Mouse (Mus musculus) cerebellum, postnatal 25 days (tissue): ENCODE results near the gene Clec18a.
A peak's percentile ranks its signal among the peaks of the same experiment; 100 is the strongest.
"Not testable (repeated sequence)": the region's sequence is repeated elsewhere in the genome, so short reads cannot be mapped to it uniquely, and the experiment has no call there.

Source experiments
- DNase-seq, 2 experiments: peaks; one replicate each; pipeline ENCODE4 v3.0.0; 2021; ENCODE audit warnings: mixed read lengths in 2 of 2

Gene Clec18a

DNA sequence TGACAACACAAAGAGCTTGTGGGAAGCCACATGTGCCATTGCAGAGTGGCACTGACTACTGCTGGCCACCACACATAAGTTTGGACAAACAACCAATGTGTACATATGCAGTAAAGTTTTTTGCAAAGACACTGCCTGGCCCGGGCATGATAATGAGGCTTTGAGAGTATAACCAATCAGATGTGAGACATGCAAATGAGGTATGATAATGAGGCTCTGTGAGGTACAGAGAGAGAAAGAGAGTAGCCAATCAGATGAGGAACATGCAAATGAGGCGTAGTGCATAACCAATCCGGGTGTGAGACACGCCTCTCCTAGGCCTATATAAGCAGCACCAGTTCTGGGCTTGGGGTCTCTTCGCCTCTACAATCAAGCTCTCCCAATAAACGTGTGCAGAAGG lies at the start of gene Clec18a:
Gene Clec18a, minus strand, starts transcription at position 101 of the 400 bp plus-strand sequence.
- not testable (repeated sequence) for DNase-seq

GRCm38 (mm10) chr8:111130756-111131155 lies 38.5 kb upstream of the Clec18a start:
- DNase-seq: no peak

DNA sequence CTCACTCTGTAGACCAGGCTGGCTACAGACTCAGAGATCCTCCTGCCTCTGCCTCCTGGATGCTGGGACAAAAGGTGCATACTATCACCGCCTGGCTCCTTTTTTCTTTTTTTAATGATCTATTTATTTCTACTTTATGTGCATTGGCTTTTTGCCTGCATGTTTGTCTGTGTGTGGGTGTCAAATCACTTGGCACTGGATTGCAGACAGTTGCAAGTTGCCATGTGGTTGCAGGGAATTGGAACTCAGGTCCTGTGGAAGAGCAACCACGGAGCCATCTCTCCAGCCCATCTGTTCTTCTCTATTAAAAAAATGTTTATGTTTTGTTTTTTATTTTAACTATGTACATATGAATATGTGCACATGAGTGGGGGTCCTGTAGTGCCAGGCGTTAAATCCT lies 27.3 kb upstream of the Clec18a start:
- no peak for DNase-seq

- DNase-seq: no peak
Measured at GRCm38 (mm10) chr8:111114891-111115290, 22.7 kb upstream of the Clec18a start.

DNA sequence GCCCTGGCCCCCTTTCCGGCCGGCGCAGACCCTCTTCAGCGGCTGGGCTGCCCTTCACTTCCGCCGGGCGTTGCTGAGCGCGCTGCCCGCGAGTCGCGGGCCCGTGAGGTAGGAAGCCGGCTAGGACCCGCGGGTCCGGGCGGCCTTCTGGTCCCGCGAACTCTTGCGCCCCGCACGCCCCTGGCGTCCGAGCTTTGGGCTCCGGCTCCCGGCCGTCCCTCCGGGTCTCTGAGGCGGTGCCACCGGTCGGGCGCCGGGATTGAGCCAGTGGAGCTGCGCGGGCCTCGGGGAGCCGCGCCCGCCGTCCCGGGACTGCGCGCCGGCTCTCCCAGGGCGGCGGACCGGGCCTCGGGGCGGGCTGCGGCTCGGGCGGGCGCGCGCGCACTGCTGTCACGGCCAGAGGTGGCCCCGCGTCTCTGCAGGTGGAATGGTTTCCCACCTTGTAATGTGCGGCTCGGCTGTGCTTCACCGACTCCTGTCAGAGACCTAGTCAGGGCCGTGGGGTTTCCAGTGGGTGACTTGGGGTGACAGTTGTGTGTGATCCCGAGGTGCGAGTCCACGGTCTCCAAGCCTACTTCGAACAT lies 2.6 kb upstream of the Clec18a start:
- peak in 1 of 2 experiments; percentile 41 for DNase-seq

DNA sequence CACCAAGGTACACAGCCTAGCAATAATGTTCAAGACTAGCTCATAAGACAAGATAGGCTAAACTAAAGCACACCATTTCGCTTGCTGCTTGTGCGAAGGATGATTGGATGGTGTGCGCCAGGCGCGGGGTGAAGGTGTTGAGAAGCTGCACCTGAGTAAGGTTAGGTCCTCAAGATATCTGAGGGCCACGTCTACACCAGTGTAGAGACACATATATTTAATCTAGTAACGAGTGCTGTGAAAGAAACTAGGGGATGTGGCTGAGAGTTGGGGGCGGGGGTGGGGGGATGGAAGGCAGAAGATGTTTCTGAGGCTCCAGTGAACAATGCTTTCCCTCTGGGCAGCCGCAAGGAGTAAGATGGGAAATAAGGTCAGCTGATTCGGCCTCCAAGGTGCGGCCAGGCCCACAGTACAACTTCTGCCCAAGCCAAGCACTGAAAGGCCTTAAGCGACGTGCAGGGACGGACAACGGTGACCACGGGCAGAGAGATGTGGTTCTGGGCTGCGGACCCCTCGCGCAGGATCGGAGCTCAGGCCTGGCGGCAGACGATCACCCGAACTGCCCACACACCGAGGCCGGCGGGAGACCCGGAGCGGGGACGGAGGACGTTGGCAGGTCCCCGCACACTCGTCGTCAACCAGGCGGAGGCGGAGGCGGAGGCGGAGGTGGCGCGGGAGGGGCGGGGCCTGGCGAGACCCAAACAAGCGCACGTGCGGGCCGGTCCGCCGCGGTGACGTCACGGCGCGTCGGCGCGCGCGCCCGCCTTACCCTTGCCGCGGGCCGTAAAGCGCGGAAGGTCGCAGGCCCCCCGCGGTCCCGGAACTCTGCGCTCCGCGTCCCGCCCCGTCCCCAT lies 1.9 kb upstream of the Clec18a start, which contains the start of gene Pdpr:
Gene Pdpr, plus strand, starts transcription at position 766 of the 854 bp plus-strand sequence.
- DNase-seq: peak; percentile 97 to 98

DNA sequence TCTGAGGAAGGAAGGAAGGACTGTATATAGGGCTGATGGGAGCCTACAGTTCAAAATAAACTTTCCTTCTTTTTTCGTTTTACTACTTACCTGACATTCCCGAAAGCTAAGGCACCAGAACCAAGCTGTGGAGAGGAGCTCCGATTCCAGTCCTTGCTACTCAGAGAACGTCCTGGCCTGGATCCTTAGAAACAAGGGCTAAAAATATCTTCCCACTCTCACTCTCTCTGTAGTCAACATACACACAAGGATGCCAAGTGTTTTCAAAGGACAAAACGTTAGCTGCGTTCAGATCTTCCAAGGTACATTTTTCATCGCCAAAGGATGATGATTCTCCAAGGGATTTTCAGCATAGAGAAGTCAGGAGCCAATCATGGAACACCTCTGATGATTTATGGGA lies 520 bp downstream of the Clec18a start:
- DNase-seq: no peak

DNA sequence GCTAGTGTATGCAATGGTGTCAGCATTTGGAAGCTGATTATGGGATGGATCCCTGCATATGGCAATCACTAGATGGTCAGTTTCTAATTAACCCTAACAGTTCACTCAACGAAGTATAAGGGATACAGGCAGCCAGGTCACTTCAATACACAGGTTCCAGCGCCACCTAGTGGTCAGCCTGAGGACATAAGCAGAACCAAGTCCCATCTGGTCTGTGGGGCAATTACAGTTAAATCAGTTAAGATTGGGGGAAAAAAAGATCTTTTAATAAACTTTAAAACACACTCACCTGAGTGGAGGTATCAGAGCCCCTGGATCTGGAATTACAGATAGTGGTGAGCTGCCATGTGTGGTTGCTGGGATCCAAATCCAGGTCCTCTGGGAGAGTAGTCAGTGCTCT lies 2.1 kb downstream of the Clec18a start:
- DNase-seq: peak; percentile 79 to 90

- not testable (repeated sequence) for DNase-seq
Measured at GRCm38 (mm10) chr8:111083936-111084335, 8.3 kb downstream of the Clec18a start.

GRCm38 (mm10) chr8:111081580-111082258 lies 10.5 kb downstream of the Clec18a start:
- DNase-seq: no peak

DNA sequence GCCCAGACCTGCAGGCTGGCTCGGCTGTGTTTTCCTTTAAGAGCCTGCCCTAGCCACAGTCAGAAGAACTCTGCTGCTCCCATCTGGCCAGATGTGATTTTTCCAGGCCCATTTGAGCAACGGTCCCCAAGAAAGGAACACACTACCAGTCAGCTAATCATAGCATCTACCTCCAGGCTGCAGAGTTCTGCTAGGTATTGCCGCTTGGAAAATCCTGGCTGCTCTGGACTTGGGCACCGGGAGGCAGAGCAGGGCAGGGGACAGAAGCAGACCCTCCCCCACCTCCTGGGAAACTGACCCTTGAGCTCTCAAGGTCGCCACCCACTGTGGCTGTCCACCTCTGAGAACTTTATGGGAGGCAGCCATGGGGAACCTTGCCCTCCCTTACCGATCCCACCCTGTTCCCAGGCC lies 12.4 kb downstream of the Clec18a start:
- DNase-seq: no peak

GRCm38 (mm10) chr8:111079461-111079860 lies 12.8 kb downstream of the Clec18a start:
- DNase-seq: no peak

- no peak for DNase-seq
Measured at GRCm38 (mm10) chr8:111075926-111076325, 16.3 kb downstream of the Clec18a start.

- not testable (repeated sequence) for DNase-seq
Measured at GRCm38 (mm10) chr8:111068660-111069059, 23.6 kb downstream of the Clec18a start.

- DNase-seq: no peak
Measured at GRCm38 (mm10) chr8:111067439-111067838, 24.8 kb downstream of the Clec18a start.

- no peak for DNase-seq
Measured at GRCm38 (mm10) chr8:111066308-111066707, 25.9 kb downstream of the Clec18a start.

- DNase-seq: no peak
Measured at GRCm38 (mm10) chr8:111062893-111063292, 29.3 kb downstream of the Clec18a start.

DNA sequence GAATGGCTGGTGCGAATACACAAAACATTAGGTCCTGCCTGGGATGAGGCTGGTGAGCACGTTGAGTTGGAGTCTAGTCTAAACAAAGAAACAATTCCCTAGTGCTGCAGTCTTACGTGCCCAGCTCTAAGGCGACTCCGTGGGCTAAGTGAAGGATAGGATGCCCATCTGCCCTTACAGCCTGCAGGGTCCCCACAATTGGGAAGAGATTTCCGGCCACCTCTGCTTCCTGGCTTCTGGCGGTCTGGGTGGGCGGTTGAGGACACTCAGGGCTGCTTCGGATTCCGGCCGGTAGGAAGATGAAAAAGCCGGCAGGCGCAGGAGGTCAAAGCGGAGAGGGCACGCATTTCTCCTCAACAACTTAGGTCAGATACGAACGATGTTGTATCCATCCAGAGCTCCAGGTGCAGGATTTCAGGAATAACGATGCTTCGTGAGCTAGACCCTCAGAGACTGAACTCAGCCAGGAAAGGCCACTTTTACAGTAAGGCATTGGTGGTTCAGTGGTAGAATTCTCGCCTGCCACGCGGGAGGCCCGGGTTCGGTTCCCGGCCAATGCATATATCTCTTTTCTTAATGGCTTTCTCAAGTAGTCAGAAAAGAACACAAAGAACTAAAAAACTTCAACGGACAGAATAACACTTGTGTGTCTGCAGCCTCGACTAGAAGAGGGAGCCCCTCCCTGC lies 30.0 kb downstream of the Clec18a start:
- peak; percentile 95 to 97 for DNase-seq

- peak in 1 of 2 experiments; percentile 40 for DNase-seq
Measured at GRCm38 (mm10) chr8:111061688-111062071, 30.5 kb downstream of the Clec18a start.

DNA sequence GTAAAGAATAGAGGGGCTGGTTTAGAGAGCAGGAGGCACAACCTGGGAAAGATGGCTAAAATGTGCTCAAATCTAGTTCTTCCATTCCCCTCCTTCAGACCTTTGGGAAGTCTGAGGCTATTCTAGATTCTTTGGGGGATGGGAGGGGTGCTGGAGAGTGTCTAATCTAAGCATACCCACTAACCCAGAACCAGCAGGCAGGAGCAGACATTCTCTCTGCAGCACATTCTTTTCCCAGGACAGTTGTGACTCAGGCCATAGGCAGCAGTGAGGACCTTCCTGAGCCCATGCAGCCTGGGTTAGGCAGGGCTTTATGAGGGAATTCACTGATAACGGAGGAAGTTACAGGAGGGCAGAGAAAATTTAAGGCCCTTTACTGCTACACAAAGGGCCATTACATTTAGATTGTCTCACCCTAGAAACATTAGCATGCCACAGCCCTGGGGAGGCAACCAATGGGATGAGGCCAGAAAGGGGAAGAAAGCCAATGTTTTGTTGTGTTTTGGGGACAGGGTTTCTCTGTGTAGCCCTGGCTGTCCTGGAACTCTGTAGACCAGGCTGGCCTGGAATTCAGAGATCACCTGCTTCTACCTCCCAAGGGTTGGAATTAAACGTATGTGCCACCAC lies 33.2 kb downstream of the Clec18a start:
- no peak for DNase-seq

- peak; percentile 65 to 75 for DNase-seq
Measured at GRCm38 (mm10) chr8:111056691-111057293, 35.4 kb downstream of the Clec18a start.

DNA sequence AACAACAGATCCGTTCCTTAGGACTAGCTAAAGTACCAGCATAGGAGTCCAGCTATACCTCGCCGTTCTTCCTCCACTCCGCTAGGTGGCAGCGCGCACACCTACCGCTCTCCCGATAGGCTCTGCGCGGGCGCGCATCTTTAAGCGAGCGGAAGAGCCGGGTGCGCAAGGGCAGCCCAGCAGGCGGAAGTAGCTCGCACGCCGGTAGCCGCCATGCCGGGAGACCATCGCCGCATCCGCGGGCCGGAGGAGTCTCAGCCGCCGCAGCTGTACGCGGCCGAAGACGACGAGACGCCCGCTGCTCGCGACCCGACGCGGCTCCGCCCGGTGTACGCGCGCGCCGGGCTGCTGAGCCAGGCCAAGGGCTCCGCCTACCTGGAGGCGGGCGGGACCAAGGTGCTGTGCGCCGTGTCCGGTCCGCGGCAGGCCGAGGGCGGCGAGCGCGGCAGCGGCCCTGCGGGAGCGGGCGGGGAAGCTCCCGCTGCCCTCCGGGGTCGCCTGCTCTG lies 36.0 kb downstream of the Clec18a start, which contains the start of gene Exosc6:
Gene Exosc6, plus strand, starts transcription at position 182 of the 506 bp plus-strand sequence.
- DNase-seq: peak; percentile 94 to 95
